Mouse (Mus musculus) kidney, adult 2 months (tissue): Measurements from ENCODE around the gene Kcnj11.

Experiments used
- CTCF ChIP-seq: fragments of 200-500 bp; conservative IDR thresholded peaks from 2 replicates; pipeline ENCODE4 v1.5.1; 2011; ENCODE audit warnings: low read depth, mild to moderate bottlenecking, control low read depth, low read length, moderate library complexity, mixed read lengths; ENCODE audit not compliant: insufficient read depth, insufficient read length
- POLR2A ChIP-seq: fragments of 200-500 bp; IDR thresholded peaks from one replicate; pipeline ENCODE4 v1.6.1; 2011; ENCODE audit warnings: low read depth, low read length, control low read depth

- no peak for TF ChIP-seq POLR2A
- TF ChIP-seq CTCF, result no peak
These were observed 31.7 kb upstream of the Kcnj11 start for GRCm38 (mm10) chr7:46132229-46132628.
